Mouse (Mus musculus): ENCODE measurements around the gene Nts. TPM values are rescaled to one million over a fixed set of nuclear protein-coding genes. Genes with fewer than 3 reads are reported as not detected.
"Not testable (repeated sequence)": the region's sequence is repeated elsewhere in the genome, so short reads cannot be mapped to it uniquely, and the experiment has no call there.

Nts gene
- polyA plus RNA-seq, 1 experiment, result 9.3 TPM

- TF ChIP-seq CTCF (IDR thresholded peaks at IDR 0.05; ENCODE audit: extremely low read depth, insufficient read length, insufficient replicate concordance, low read depth, low read length) (no peak), POLR2A (IDR thresholded peaks at IDR 0.05; ENCODE audit: low read depth, low read length) (no peak)
- no peak overlapping the region for H3K4me3 ChIP-seq (ENCODE audit: low read depth, low read length)
- H3K27me3 ChIP-seq (ENCODE audit: control insufficient read depth, insufficient read depth, low read length), result no peaks in the 10 kb centered on the region
- no peaks in the 10 kb centered on the region for H3K36me3 ChIP-seq (ENCODE audit: control insufficient read depth, insufficient read depth, low read length)
- no peaks in the 10 kb centered on the region for H3K4me1 ChIP-seq (ENCODE audit: control insufficient read depth, insufficient read depth, insufficient read length, low read length)
- H3K27ac ChIP-seq (ENCODE audit: insufficient read depth, low read depth, low read length), result no peak overlapping the region
- 13% methylated on average over 3 of the region's 3 CpGs for WGBS
Observed at GRCm38 (mm10) chr10:102491792-102492191, 1.5 kb upstream of the Nts start.

- Histone ChIP-seq H3K36me3 (ENCODE audit: control insufficient read depth, insufficient read depth, low read length) (no peaks in the 10 kb centered on the region), H3K27me3 (ENCODE audit: control insufficient read depth, insufficient read depth, low read length) (no peaks in the 10 kb centered on the region), H3K27ac (ENCODE audit: insufficient read depth, low read depth, low read length) (no peak overlapping the region), H3K4me3 (ENCODE audit: low read depth, low read length) (no peak overlapping the region), H3K4me1 (ENCODE audit: control insufficient read depth, insufficient read depth, insufficient read length, low read length) (no peaks in the 10 kb centered on the region)
- TF ChIP-seq POLR2A (IDR thresholded peaks at IDR 0.05; ENCODE audit: low read depth, low read length), result no peak
- TF ChIP-seq CTCF (IDR thresholded peaks at IDR 0.05; ENCODE audit: extremely low read depth, insufficient read length, insufficient replicate concordance, low read depth, low read length), result no peak
- 58% methylated on average over 2 of the region's 2 CpGs for WGBS
Observed at GRCm38 (mm10) chr10:102469412-102469811, 20.9 kb downstream of the Nts start.

GRCm38 (mm10) chr10:102451756-102452155, 38.5 kb downstream of the Nts start:
- Histone ChIP-seq H3K27me3 (ENCODE audit: control insufficient read depth, insufficient read depth, low read length) (no peaks in the 10 kb centered on the region), H3K36me3 (ENCODE audit: control insufficient read depth, insufficient read depth, low read length) (no peaks in the 10 kb centered on the region), H3K4me3 (ENCODE audit: low read depth, low read length) (no peak overlapping the region), H3K27ac (ENCODE audit: insufficient read depth, low read depth, low read length) (no peak overlapping the region), H3K4me1 (ENCODE audit: control insufficient read depth, insufficient read depth, insufficient read length, low read length) (no peaks in the 10 kb centered on the region)
- peak; percentile 72; the same call in 1 of the 2 replicates for TF ChIP-seq CTCF (IDR thresholded peaks at IDR 0.05; ENCODE audit: extremely low read depth, insufficient read length, insufficient replicate concordance, low read depth, low read length)
- TF ChIP-seq POLR2A (IDR thresholded peaks at IDR 0.05; ENCODE audit: low read depth, low read length), result no peak
- WGBS, result 10% methylated on average over 7 of the region's 7 CpGs

- H3K27me3 ChIP-seq (ENCODE audit: control insufficient read depth, insufficient read depth, low read length), result no peaks in the 10 kb centered on the region
- H3K4me3 ChIP-seq (ENCODE audit: low read depth, low read length), result no peak overlapping the region
- H3K4me1 ChIP-seq (ENCODE audit: control insufficient read depth, insufficient read depth, insufficient read length, low read length), result no peaks in the 10 kb centered on the region
- no peaks in the 10 kb centered on the region for H3K36me3 ChIP-seq (ENCODE audit: control insufficient read depth, insufficient read depth, low read length)
- H3K27ac ChIP-seq (ENCODE audit: insufficient read depth, low read depth, low read length), result no peak overlapping the region
- TF ChIP-seq POLR2A (IDR thresholded peaks at IDR 0.05; ENCODE audit: low read depth, low read length) (no peak), CTCF (IDR thresholded peaks at IDR 0.05; ENCODE audit: extremely low read depth, insufficient read length, insufficient replicate concordance, low read depth, low read length) (no peak)
- 5% methylated on average over 7 of the region's 7 CpGs for WGBS
Observed at GRCm38 (mm10) chr10:102449449-102449848, 40.8 kb downstream of the Nts start.

GRCm38 (mm10) chr10:102444912-102445556, 45.3 kb downstream of the Nts start:
- no peaks in the 10 kb centered on the region for H3K4me1 ChIP-seq (ENCODE audit: control insufficient read depth, insufficient read depth, insufficient read length, low read length)
- no peaks in the 10 kb centered on the region for H3K36me3 ChIP-seq (ENCODE audit: control insufficient read depth, insufficient read depth, low read length)
- TF ChIP-seq POLR2A (IDR thresholded peaks at IDR 0.05; ENCODE audit: low read depth, low read length) (no peak), CTCF (IDR thresholded peaks at IDR 0.05; ENCODE audit: extremely low read depth, insufficient read length, insufficient replicate concordance, low read depth, low read length) (no peak)
- no peaks in the 10 kb centered on the region for H3K27me3 ChIP-seq (ENCODE audit: control insufficient read depth, insufficient read depth, low read length)
- no peak overlapping the region for H3K27ac ChIP-seq (ENCODE audit: insufficient read depth, low read depth, low read length)
- WGBS, result 29% methylated on average over 2 of the region's 2 CpGs
- H3K4me3 ChIP-seq (ENCODE audit: low read depth, low read length), result no peak overlapping the region

GRCm38 (mm10) chr10:102435467-102435866, 54.8 kb downstream of the Nts start:
- not testable (repeated sequence) for H3K27ac ChIP-seq (ENCODE audit: insufficient read depth, low read depth, low read length); H3K36me3 ChIP-seq (ENCODE audit: control insufficient read depth, insufficient read depth, low read length); H3K4me1 ChIP-seq (ENCODE audit: control insufficient read depth, insufficient read depth, insufficient read length, low read length); H3K4me3 ChIP-seq (ENCODE audit: low read depth, low read length); H3K27me3 ChIP-seq (ENCODE audit: control insufficient read depth, insufficient read depth, low read length)
- 27% methylated on average over 6 of the region's 6 CpGs for WGBS

GRCm38 (mm10) chr10:102435048-102435447, 55.2 kb downstream of the Nts start:
- H3K27ac ChIP-seq (ENCODE audit: insufficient read depth, low read depth, low read length); H3K4me3 ChIP-seq (ENCODE audit: low read depth, low read length); H3K36me3 ChIP-seq (ENCODE audit: control insufficient read depth, insufficient read depth, low read length); H3K4me1 ChIP-seq (ENCODE audit: control insufficient read depth, insufficient read depth, insufficient read length, low read length); H3K27me3 ChIP-seq (ENCODE audit: control insufficient read depth, insufficient read depth, low read length): not testable (repeated sequence)
- 5% methylated on average over 7 of the region's 7 CpGs for WGBS

Other genes with a start within 250 kb of the Nts start
- 0.03 and 0.04 TPM in 2 replicates for gene Rassf9, start 21.7 kb upstream of the Nts start, polyA plus RNA-seq (2012; rRNA removed)

All from small intestine, adult 2 months (tissue).